Mouse (Mus musculus): ENCODE results near the gene Zfyve28. TPM values are rescaled to one million over a fixed set of nuclear protein-coding genes. Genes with fewer than 3 reads are reported as not detected.

The Zfyve28 gene
- polyA plus RNA-seq, 1 experiment from 2014 or later = 0.72 TPM

DNA sequence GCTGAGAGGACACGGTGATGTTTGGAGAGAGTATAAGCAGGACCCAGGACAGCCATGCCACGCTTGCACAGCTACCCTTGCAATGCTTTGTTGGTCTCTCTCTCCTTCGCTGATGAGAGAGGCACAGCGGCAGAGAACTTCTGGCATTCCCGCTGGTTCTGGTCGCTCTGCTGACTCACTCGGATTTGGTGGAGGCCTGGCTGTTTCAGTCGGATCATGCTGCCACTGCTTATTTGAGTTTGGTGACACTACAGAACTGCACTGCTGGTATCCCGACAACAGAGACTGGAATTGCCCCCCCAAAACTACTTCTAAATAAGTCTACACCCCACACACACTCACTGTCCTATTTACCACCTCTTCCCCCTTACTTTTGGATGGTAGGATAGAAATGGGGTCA, 9.0 kb downstream of the Zfyve28 start:
- Histone ChIP-seq H3K4me1 (ENCODE audit: control insufficient read depth, insufficient read depth, low read length) (peaks cover 7% of the 10 kb centered on the region; the same call in 1 of the 2 replicates), H3K4me3 (ENCODE audit: low read length) (no peak overlapping the region), H3K4me2 (ENCODE audit: low read depth, low read length) (no peak overlapping the region), H3K27ac (ENCODE audit: low read length) (no peak overlapping the region), H3K27me3 (ENCODE audit: control insufficient read depth, insufficient read depth, low read length) (no peaks in the 10 kb centered on the region), H3K36me3 (ENCODE audit: control insufficient read depth, insufficient read depth) (no peaks in the 10 kb centered on the region), H3K9ac (ENCODE audit: low read length) (no peak overlapping the region), H3K9me3 (replicated peaks; ENCODE audit: control insufficient read depth, low read length) (no peaks in the 10 kb centered on the region)
- ATAC-seq (replicated peaks; ENCODE audit: extremely low read depth, insufficient read depth, low FRiP score) = no peak
- 71% methylated on average over 9 of the region's 9 CpGs for WGBS

DNA sequence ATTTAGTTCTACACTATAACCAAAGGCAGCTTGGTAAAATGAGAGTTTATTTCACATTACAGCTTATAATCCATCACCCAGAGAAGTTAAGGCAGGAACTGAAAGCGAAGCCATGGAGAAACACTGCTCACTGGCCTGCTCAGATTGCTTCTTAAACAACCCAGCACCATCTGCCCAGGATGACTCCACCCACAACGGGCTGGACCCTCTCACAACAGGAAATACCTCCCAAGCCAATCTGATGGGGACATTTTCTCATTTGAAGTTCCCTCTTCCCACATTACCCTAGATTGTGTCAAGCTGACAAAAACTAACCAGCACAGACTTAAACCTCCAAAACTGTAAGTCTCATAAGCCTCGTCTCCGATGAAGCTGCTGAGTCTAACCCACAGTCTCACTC, 10.2 kb downstream of the Zfyve28 start:
- Histone ChIP-seq H3K27ac (ENCODE audit: low read length) (no peak overlapping the region), H3K36me3 (ENCODE audit: control insufficient read depth, insufficient read depth) (no peaks in the 10 kb centered on the region), H3K4me2 (ENCODE audit: low read depth, low read length) (no peak overlapping the region), H3K9ac (ENCODE audit: low read length) (no peak overlapping the region), H3K9me3 (replicated peaks; ENCODE audit: control insufficient read depth, low read length) (no peaks in the 10 kb centered on the region), H3K27me3 (ENCODE audit: control insufficient read depth, insufficient read depth, low read length) (no peaks in the 10 kb centered on the region), H3K4me3 (ENCODE audit: low read length) (no peak overlapping the region), H3K4me1 (ENCODE audit: control insufficient read depth, insufficient read depth, low read length) (peaks cover 7% of the 10 kb centered on the region; the same call in 1 of the 2 replicates)
- no peak for ATAC-seq (replicated peaks; ENCODE audit: extremely low read depth, insufficient read depth, low FRiP score)
- WGBS = 68% methylated on average over 4 of the region's 4 CpGs

DNA sequence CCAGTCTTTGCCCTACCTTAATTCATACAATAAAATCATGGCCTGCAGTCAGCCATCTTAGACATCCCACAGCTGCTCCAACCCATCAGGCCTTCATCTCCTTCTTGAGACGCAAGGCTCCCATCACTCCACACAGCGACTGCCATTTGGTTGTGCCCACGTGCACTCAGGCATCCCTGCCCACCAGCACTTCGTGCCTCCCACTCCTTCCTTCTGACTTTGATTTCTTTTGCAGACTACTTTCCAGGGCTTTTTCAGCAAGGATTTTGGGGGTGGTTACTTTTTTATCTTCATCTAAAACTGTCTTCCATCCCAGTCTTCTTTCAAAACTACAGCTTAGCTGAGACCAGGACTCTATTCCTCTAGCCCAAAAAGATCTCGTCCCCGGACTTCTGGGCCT, 11.5 kb downstream of the Zfyve28 start:
- WGBS = 69% methylated on average over 6 of the region's 6 CpGs
- Histone ChIP-seq H3K4me1 (ENCODE audit: control insufficient read depth, insufficient read depth, low read length) (peaks cover 7% of the 10 kb centered on the region; the same call in 1 of the 2 replicates), H3K9me3 (replicated peaks; ENCODE audit: control insufficient read depth, low read length) (no peaks in the 10 kb centered on the region), H3K9ac (ENCODE audit: low read length) (no peak overlapping the region), H3K27me3 (ENCODE audit: control insufficient read depth, insufficient read depth, low read length) (no peaks in the 10 kb centered on the region), H3K4me2 (ENCODE audit: low read depth, low read length) (no peak overlapping the region), H3K27ac (ENCODE audit: low read length) (no peak overlapping the region), H3K36me3 (ENCODE audit: control insufficient read depth, insufficient read depth) (no peaks in the 10 kb centered on the region), H3K4me3 (ENCODE audit: low read length) (no peak overlapping the region)
- ATAC-seq (replicated peaks; ENCODE audit: extremely low read depth, insufficient read depth, low FRiP score) = no peak

DNA sequence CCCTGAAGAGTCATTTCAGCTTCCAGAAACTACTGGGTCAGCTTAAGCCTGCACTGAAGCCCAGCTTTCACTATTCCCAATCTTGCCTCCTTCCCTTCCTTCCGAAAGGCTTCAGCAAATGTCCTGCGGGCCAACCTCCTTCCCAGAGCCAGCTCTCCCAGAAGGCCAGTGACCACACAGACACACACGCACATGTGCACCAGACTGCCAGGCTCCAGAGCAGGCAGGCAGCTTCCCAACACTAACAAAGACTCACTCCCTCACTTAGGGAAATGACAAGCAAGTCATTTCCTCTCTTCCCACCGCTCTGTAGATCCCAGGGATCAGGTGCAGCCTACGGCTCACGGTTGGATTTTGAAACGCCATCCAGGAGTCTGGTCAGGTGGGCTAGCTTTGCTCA, 12.1 kb downstream of the Zfyve28 start:
- Histone ChIP-seq H3K27me3 (ENCODE audit: control insufficient read depth, insufficient read depth, low read length) (no peaks in the 10 kb centered on the region), H3K9ac (ENCODE audit: low read length) (no peak overlapping the region), H3K4me1 (ENCODE audit: control insufficient read depth, insufficient read depth, low read length) (peaks cover 5% of the 10 kb centered on the region; the same call in 1 of the 2 replicates), H3K36me3 (ENCODE audit: control insufficient read depth, insufficient read depth) (no peaks in the 10 kb centered on the region), H3K9me3 (replicated peaks; ENCODE audit: control insufficient read depth, low read length) (no peaks in the 10 kb centered on the region), H3K4me2 (ENCODE audit: low read depth, low read length) (no peak overlapping the region), H3K27ac (ENCODE audit: low read length) (no peak overlapping the region), H3K4me3 (ENCODE audit: low read length) (no peak overlapping the region)
- 53% methylated on average over 7 of the region's 7 CpGs for WGBS
- ATAC-seq (replicated peaks; ENCODE audit: extremely low read depth, insufficient read depth, low FRiP score) = no peak

DNA sequence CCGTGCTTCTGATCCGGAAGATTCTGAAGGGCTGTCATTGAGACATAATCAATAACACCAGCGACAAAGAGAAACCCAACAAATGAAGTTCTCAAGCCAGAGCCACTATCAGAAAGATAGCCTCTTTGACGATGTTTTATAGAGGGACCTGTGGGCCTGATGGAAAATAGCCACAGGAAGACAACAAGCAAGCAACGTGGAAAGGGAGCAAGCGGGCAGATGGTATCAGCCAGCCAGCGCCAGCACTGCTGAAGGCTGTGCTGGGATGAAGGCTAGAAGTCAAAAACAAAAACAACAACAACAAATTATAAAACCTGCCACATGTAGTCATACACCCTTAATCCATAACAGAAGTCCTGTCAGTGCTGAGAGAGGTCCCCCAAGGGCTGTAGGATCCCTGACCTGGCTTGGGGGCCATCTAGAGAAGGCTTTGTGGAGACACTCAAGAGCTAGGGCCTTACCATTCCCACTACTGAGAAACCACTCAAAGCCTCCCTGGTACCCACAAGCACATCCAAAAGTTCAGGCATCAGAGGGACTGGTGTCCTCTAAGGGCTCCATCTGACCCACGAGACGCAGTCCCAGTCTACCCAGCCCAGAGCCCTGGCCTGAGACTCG, 13.5 kb downstream of the Zfyve28 start:
- H3K4me1 ChIP-seq (ENCODE audit: control insufficient read depth, insufficient read depth, low read length) = no peaks in the 10 kb centered on the region
- WGBS = 79% methylated on average over 10 of the region's 10 CpGs
- no peaks in the 10 kb centered on the region for H3K27me3 ChIP-seq (ENCODE audit: control insufficient read depth, insufficient read depth, low read length)
- no peak overlapping the region for H3K9ac ChIP-seq (ENCODE audit: low read length)
- no peak for ATAC-seq (replicated peaks; ENCODE audit: extremely low read depth, insufficient read depth, low FRiP score)
- no peak overlapping the region for H3K4me2 ChIP-seq (ENCODE audit: low read depth, low read length)
- no peak overlapping the region for H3K4me3 ChIP-seq (ENCODE audit: low read length)
- no peaks in the 10 kb centered on the region for H3K36me3 ChIP-seq (ENCODE audit: control insufficient read depth, insufficient read depth)
- H3K27ac ChIP-seq (ENCODE audit: low read length) = no peak overlapping the region
- no peaks in the 10 kb centered on the region for H3K9me3 ChIP-seq (replicated peaks; ENCODE audit: control insufficient read depth, low read length)

DNA sequence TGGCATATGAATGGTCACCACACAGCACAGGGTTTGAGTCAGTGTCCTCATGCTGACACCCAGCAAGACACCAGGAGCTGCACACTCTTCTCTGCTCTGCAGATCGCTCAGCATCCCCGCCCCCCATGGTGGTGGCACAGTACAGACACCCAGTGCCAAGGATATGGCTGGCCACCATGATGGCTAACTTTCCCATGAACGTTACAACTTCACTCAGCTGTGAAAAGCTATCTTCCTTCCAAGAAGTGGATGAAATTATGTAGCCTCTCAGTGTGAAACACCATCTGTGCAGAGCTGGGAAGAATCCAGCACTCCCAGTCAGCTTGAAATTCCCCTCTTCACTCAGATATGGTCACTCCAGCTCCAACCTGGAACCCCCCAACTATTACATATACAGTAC, 14.0 kb downstream of the Zfyve28 start:
- WGBS = 77% methylated on average over 3 of the region's 3 CpGs
- no peaks in the 10 kb centered on the region for H3K36me3 ChIP-seq (ENCODE audit: control insufficient read depth, insufficient read depth)

DNA sequence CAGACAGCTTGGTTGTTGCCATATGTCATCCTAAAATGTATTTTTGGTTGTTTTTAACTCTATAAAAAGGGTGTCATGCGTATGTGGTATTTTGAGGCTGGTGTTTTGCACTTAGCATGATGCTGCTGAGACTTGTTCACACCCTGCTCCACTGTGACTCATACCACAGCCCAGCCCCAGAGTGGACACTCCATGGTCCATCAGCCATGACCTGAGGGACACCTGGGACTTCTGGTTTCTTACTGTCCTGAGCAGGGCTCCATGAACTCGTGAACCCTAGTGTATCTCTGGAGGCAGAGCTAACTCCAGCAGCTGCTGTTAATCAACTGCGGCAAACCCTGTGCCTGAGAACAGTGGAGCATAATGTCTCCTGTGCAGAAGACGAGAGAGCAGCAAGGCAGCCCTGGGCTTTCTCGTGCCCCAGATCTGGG, 15.0 kb downstream of the Zfyve28 start:
- Histone ChIP-seq H3K9ac (ENCODE audit: low read length) (no peak overlapping the region), H3K27me3 (ENCODE audit: control insufficient read depth, insufficient read depth, low read length) (no peaks in the 10 kb centered on the region), H3K36me3 (ENCODE audit: control insufficient read depth, insufficient read depth) (no peaks in the 10 kb centered on the region), H3K9me3 (replicated peaks; ENCODE audit: control insufficient read depth, low read length) (no peaks in the 10 kb centered on the region), H3K27ac (ENCODE audit: low read length) (no peak overlapping the region), H3K4me1 (ENCODE audit: control insufficient read depth, insufficient read depth, low read length) (no peaks in the 10 kb centered on the region), H3K4me2 (ENCODE audit: low read depth, low read length) (no peak overlapping the region), H3K4me3 (ENCODE audit: low read length) (no peak overlapping the region)
- ATAC-seq (replicated peaks; ENCODE audit: extremely low read depth, insufficient read depth, low FRiP score) = no peak
- WGBS = 71% methylated on average over 5 of the region's 5 CpGs

More for the DNA sequence above, 14.0 kb downstream of the Zfyve28 start:
- Histone ChIP-seq H3K27ac (ENCODE audit: low read length) (no peak overlapping the region), H3K27me3 (ENCODE audit: control insufficient read depth, insufficient read depth, low read length) (no peaks in the 10 kb centered on the region), H3K4me1 (ENCODE audit: control insufficient read depth, insufficient read depth, low read length) (no peaks in the 10 kb centered on the region), H3K9me3 (replicated peaks; ENCODE audit: control insufficient read depth, low read length) (no peaks in the 10 kb centered on the region), H3K4me2 (ENCODE audit: low read depth, low read length) (no peak overlapping the region), H3K9ac (ENCODE audit: low read length) (no peak overlapping the region), H3K4me3 (ENCODE audit: low read length) (no peak overlapping the region)
- no peak for ATAC-seq (replicated peaks; ENCODE audit: extremely low read depth, insufficient read depth, low FRiP score)

DNA sequence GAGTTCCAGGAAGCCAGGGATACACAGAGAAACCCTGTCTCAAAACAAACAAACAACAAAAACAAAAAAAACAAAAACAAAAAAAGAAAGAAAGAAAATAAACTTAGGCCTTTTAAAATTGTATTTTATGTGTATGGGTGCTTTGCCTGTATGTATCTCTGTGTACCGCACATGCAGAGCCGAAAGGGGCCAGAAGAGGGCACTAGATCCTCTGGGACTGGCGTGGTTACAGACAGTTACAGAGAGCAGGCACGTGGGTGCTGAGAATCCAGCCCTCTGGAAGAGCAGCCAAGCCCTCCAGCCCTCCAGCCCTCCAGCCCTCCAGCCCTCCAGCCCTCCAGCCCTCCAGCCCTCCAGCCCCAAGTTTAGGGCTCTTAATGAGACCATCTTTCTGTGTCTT, 16.5 kb downstream of the Zfyve28 start:
- no peak overlapping the region for H3K4me2 ChIP-seq (ENCODE audit: low read depth, low read length)
- no peak overlapping the region for H3K4me3 ChIP-seq (ENCODE audit: low read length)
- 27% methylated on average over 4 of the region's 4 CpGs for WGBS
- H3K27me3 ChIP-seq (ENCODE audit: control insufficient read depth, insufficient read depth, low read length) = no peaks in the 10 kb centered on the region
- H3K9me3 ChIP-seq (replicated peaks; ENCODE audit: control insufficient read depth, low read length) = no peaks in the 10 kb centered on the region
- H3K27ac ChIP-seq (ENCODE audit: low read length) = no peak overlapping the region
- ATAC-seq (replicated peaks; ENCODE audit: extremely low read depth, insufficient read depth, low FRiP score) = no peak
- no peaks in the 10 kb centered on the region for H3K4me1 ChIP-seq (ENCODE audit: control insufficient read depth, insufficient read depth, low read length)
- no peak overlapping the region for H3K9ac ChIP-seq (ENCODE audit: low read length)
- no peaks in the 10 kb centered on the region for H3K36me3 ChIP-seq (ENCODE audit: control insufficient read depth, insufficient read depth)

DNA sequence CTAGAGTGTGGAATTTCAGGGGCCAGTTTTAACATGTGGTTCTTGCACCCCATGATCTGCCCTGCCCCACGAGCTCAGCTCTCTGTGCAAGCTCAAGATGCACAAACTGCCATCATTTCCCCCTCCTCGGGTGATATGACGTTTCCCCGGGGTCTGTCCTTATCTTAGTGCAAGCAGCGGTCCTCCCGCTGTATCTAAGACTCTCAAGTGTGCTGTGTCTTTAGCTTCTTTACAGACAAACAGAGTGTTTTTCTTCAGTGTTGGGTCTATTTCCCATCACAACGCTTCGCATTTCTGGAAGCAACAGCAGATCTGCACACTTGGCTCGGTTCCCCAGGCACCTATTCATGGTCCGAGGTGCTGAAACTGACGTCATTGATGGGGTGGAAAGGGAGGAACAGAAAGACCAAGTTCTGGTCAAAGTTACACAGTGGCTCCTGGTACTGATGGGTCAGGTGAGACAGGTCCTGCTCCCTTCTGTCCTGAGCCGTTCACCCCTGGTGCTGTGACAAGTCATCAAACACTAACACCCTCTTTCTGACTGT, 18.3 kb downstream of the Zfyve28 start:
- Histone ChIP-seq H3K4me3 (ENCODE audit: low read length) (no peak overlapping the region), H3K36me3 (ENCODE audit: control insufficient read depth, insufficient read depth) (no peaks in the 10 kb centered on the region), H3K9me3 (replicated peaks; ENCODE audit: control insufficient read depth, low read length) (no peaks in the 10 kb centered on the region), H3K27ac (ENCODE audit: low read length) (no peak overlapping the region), H3K9ac (ENCODE audit: low read length) (no peak overlapping the region), H3K4me1 (ENCODE audit: control insufficient read depth, insufficient read depth, low read length) (no peaks in the 10 kb centered on the region), H3K4me2 (ENCODE audit: low read depth, low read length) (no peak overlapping the region), H3K27me3 (ENCODE audit: control insufficient read depth, insufficient read depth, low read length) (no peaks in the 10 kb centered on the region)
- 33% methylated on average over 12 of the region's 12 CpGs for WGBS
- ATAC-seq (replicated peaks; ENCODE audit: extremely low read depth, insufficient read depth, low FRiP score) = no peak
